30 mouse cellular contexts compared by ENCODE assay signal in genomic region chr8:78046691-78047090, GRCm38 (mm10).
A peak's percentile ranks its signal among the peaks of the same experiment; 100 is the strongest.
DNase-seq lines count a peak whose midpoint lies in the region; ATAC-seq lines count a peak whose summit lies in the region.
"Had no signal": no experiment of that assay in that cellular context is flagged by ENCODE, and none has a peak within 500 bp of the region (broad histone marks: within the 10 kb centered on the region; RNA-seq: fewer than 3 reads in every experiment).

No protein-coding gene starts in this region.

- H3K4me2 ChIP-seq in heart, embryonic 11.5 days = no peak overlapping the region
- H3K4me2 ChIP-seq in limb, embryonic 11.5 days (ENCODE audit: low read depth, severe bottlenecking) = no peak overlapping the region
- H3K4me2 ChIP-seq in forebrain, embryonic 14.5 days (ENCODE audit: low read length) = no peak overlapping the region
- H3K4me2 ChIP-seq: forebrain, embryonic 12.5 days; heart, embryonic 13.5 days; hindbrain, embryonic 13.5 days; liver, embryonic 13.5 days; lung, embryonic 15.5 days; midbrain, embryonic 11.5 days; stomach, embryonic 15.5 days had no signal

- no peaks in the 10 kb centered on the region for H3K27me3 ChIP-seq in heart, embryonic 11.5 days (ENCODE audit: control insufficient read depth, insufficient read depth, low read length)
- no peaks in the 10 kb centered on the region for H3K27me3 ChIP-seq in limb, embryonic 11.5 days (ENCODE audit: control insufficient read depth, insufficient read depth, low read length)
- no peaks in the 10 kb centered on the region for H3K27me3 ChIP-seq in limb, embryonic 10.5 days (ENCODE audit: low read depth, poor library complexity, severe bottlenecking)
- H3K27me3 ChIP-seq in forebrain, embryonic 14.5 days (replicated peaks; ENCODE audit: control insufficient read depth, insufficient read depth, low read length) = no peaks in the 10 kb centered on the region
- H3K27me3 ChIP-seq: forebrain, embryonic 12.5 days; heart, embryonic 13.5 days; hindbrain, embryonic 13.5 days; liver, embryonic 13.5 days; lung, embryonic 15.5 days; stomach, embryonic 15.5 days had no signal

- H3K9ac ChIP-seq in heart, embryonic 11.5 days (ENCODE audit: low read depth, low read length) = no peak overlapping the region
- no peak overlapping the region for H3K9ac ChIP-seq in limb, embryonic 11.5 days (ENCODE audit: low read length)
- H3K9ac ChIP-seq in forebrain, embryonic 14.5 days (ENCODE audit: low read length) = no peak overlapping the region
- H3K9ac ChIP-seq: forebrain, embryonic 12.5 days; heart, embryonic 13.5 days; hindbrain, embryonic 13.5 days; liver, embryonic 13.5 days; lung, embryonic 15.5 days; stomach, embryonic 15.5 days had no signal

- no peaks in the 10 kb centered on the region for H3K4me1 ChIP-seq in heart, embryonic 11.5 days (ENCODE audit: control insufficient read depth, insufficient read depth, low read length)
- H3K4me1 ChIP-seq in limb, embryonic 11.5 days (ENCODE audit: control insufficient read depth, insufficient read depth, low read length) = no peaks in the 10 kb centered on the region
- no peaks in the 10 kb centered on the region for H3K4me1 ChIP-seq in limb, embryonic 10.5 days
- no peaks in the 10 kb centered on the region for H3K4me1 ChIP-seq in forebrain, embryonic 14.5 days (ENCODE audit: control insufficient read depth, insufficient read depth, low read length)
- H3K4me1 ChIP-seq: forebrain, embryonic 12.5 days; heart, embryonic 13.5 days; hindbrain, embryonic 13.5 days; liver, embryonic 13.5 days; lung, embryonic 15.5 days; stomach, embryonic 15.5 days had no signal

- H3K4me3 ChIP-seq in heart, embryonic 11.5 days (ENCODE audit: low read depth, low read length) = no peak overlapping the region
- no peak overlapping the region for H3K4me3 ChIP-seq in limb, embryonic 11.5 days (ENCODE audit: low read depth, low read length)
- no peak overlapping the region for H3K4me3 ChIP-seq in limb, embryonic 10.5 days
- no peak overlapping the region for H3K4me3 ChIP-seq in forebrain, embryonic 14.5 days (ENCODE audit: low read depth, low read length)
- H3K4me3 ChIP-seq: erythroblast, embryonic 14.5 days; forebrain, embryonic 12.5 days; heart, embryonic 13.5 days; hindbrain, embryonic 13.5 days; left cerebral cortex, adult 2 months; liver, embryonic 13.5 days; lung, embryonic 15.5 days; stomach, embryonic 15.5 days had no signal

- H3K27ac ChIP-seq in heart, embryonic 11.5 days (ENCODE audit: low read depth, low read length) = no peak overlapping the region
- H3K27ac ChIP-seq in limb, embryonic 11.5 days (replicated peaks; ENCODE audit: low read depth, low read length) = no peak overlapping the region
- no peak overlapping the region for H3K27ac ChIP-seq in limb, embryonic 10.5 days
- H3K27ac ChIP-seq in forebrain, embryonic 14.5 days (ENCODE audit: low read depth, low read length) = no peak overlapping the region
- H3K27ac ChIP-seq: forebrain, embryonic 12.5 days; heart, embryonic 13.5 days; hindbrain, embryonic 13.5 days; kidney, postnatal 0 days; left cerebral cortex, adult 2 months; liver, embryonic 13.5 days; lung, embryonic 15.5 days; stomach, embryonic 15.5 days had no signal

- ATAC-seq in heart, embryonic 11.5 days (replicated peaks; ENCODE audit: insufficient number of reproducible peaks, low FRiP score, low TSS enrichment) = no peak
- no peak for ATAC-seq in limb, embryonic 11.5 days (ENCODE audit: insufficient number of reproducible peaks, low FRiP score, low TSS enrichment, low read depth)
- ATAC-seq in forebrain, embryonic 14.5 days = no peak
- ATAC-seq: intestine, embryonic 16.5 days; midbrain, embryonic 16.5 days had no signal

- no peaks in the 10 kb centered on the region for H3K36me3 ChIP-seq in heart, embryonic 11.5 days (ENCODE audit: control insufficient read depth, insufficient read depth, low read length)
- no peaks in the 10 kb centered on the region for H3K36me3 ChIP-seq in limb, embryonic 11.5 days (ENCODE audit: control insufficient read depth, insufficient read depth, low read length)
- no peaks in the 10 kb centered on the region for H3K36me3 ChIP-seq in limb, embryonic 10.5 days
- no peaks in the 10 kb centered on the region for H3K36me3 ChIP-seq in forebrain, embryonic 14.5 days (ENCODE audit: control insufficient read depth, insufficient read depth, low read length)
- H3K36me3 ChIP-seq: forebrain, embryonic 12.5 days; heart, embryonic 13.5 days; hindbrain, embryonic 13.5 days; liver, embryonic 13.5 days; lung, embryonic 15.5 days; stomach, embryonic 15.5 days had no signal

- no peaks in the 10 kb centered on the region for H3K9me3 ChIP-seq in heart, embryonic 11.5 days (replicated peaks; ENCODE audit: control insufficient read depth, low read length)
- no peaks in the 10 kb centered on the region for H3K9me3 ChIP-seq in limb, embryonic 11.5 days (ENCODE audit: control insufficient read depth, low read length)
- no peaks in the 10 kb centered on the region for H3K9me3 ChIP-seq in limb, embryonic 10.5 days (replicated peaks)
- no peaks in the 10 kb centered on the region for H3K9me3 ChIP-seq in forebrain, embryonic 14.5 days (replicated peaks; ENCODE audit: control insufficient read depth, low read length)
- H3K9me3 ChIP-seq: liver, embryonic 13.5 days; lung, embryonic 15.5 days; stomach, embryonic 15.5 days had no signal

- peak; percentile 62 for DNase-seq in heart, adult 8-10 months (ENCODE audit: low spot score)
- DNase-seq in limb, embryonic 11.5 days (ENCODE audit: low spot score) = peak; percentile 4
- DNase-seq in limb, embryonic 10.5 days (ENCODE audit: low spot score) = no peak
- peak; percentile 36 for DNase-seq in lung, postnatal 25 days (ENCODE audit: low spot score)
- DNase-seq in lung, postnatal 14 days = no peak
- DNase-seq in forebrain, embryonic 14.5 days (ENCODE audit: low spot score) = no peak
- DNase-seq: adrenal gland, postnatal 36 days; B cell, adult 2 months; cerebellum, adult 2 months; cerebellum, postnatal 14 days; gastrocnemius, postnatal 25 days; heart, postnatal 36 days; kidney, adult 8-10 months; kidney, postnatal 4 days; liver, embryonic 13.5 days; right cerebral cortex, postnatal 25 days; thymus, adult 18-20 months; thymus, postnatal 25 days had no signal

- 78% methylated on average over 3 of the region's 3 CpGs for WGBS in heart, embryonic 11.5 days (ENCODE audit: insufficient replicate concordance)
- WGBS in limb, embryonic 11.5 days = 92% methylated on average over 3 of the region's 3 CpGs
- 96% methylated on average over 3 of the region's 3 CpGs for WGBS in limb, embryonic 10.5 days
- 90% methylated on average over 3 of the region's 3 CpGs for WGBS in forebrain, embryonic 14.5 days

Comparison
In these comparisons a context has a peak if more than half of its experiments do, and no peak if none do; other contexts are left out.
1. DNase-seq: peak in heart, adult 8-10 months (single experiment), limb, embryonic 11.5 days (single experiment) and lung, postnatal 25 days (single experiment); none in limb, embryonic 10.5 days (single experiment), lung, postnatal 14 days (single experiment) and forebrain, embryonic 14.5 days (single experiment).